Mouse (Mus musculus): ENCODE measurements around the gene Pde4b. TPM values are rescaled to one million over a fixed set of nuclear protein-coding genes. Genes with fewer than 3 reads are reported as not detected.

The Pde4b gene
- polyA plus RNA-seq, 1 experiment from 2014 or later = 32.1 TPM

- ATAC-seq = no peak
- Histone ChIP-seq H3K27me3 (replicated peaks; ENCODE audit: control insufficient read depth, insufficient read depth, low read length) (no peaks in the 10 kb centered on the region), H3K9me3 (ENCODE audit: control insufficient read depth, low read length) (no peaks in the 10 kb centered on the region), H3K9ac (replicated peaks; ENCODE audit: low read depth, low read length) (no peak overlapping the region), H3K4me2 (ENCODE audit: low read length) (no peak overlapping the region), H3K4me3 (replicated peaks; ENCODE audit: low read length) (no peak overlapping the region), H3K4me1 (replicated peaks; ENCODE audit: control insufficient read depth, insufficient read depth, low read length) (no peaks in the 10 kb centered on the region), H3K27ac (ENCODE audit: low read length) (no peak overlapping the region), H3K36me3 (ENCODE audit: control insufficient read depth, insufficient read depth) (no peaks in the 10 kb centered on the region)
- 63% methylated on average over 3 of the region's 3 CpGs for WGBS
Observed at GRCm38 (mm10) chr4:102456426-102456825, 369.1 kb downstream of the Pde4b start.

GRCm38 (mm10) chr4:102459216-102459999 lies 372.1 kb downstream of the Pde4b start:
- Histone ChIP-seq H3K27me3 (replicated peaks; ENCODE audit: control insufficient read depth, insufficient read depth, low read length) (no peaks in the 10 kb centered on the region), H3K4me3 (replicated peaks; ENCODE audit: low read length) (no peak overlapping the region), H3K27ac (ENCODE audit: low read length) (no peak overlapping the region), H3K4me2 (ENCODE audit: low read length) (no peak overlapping the region), H3K4me1 (replicated peaks; ENCODE audit: control insufficient read depth, insufficient read depth, low read length) (no peaks in the 10 kb centered on the region), H3K36me3 (ENCODE audit: control insufficient read depth, insufficient read depth) (no peaks in the 10 kb centered on the region), H3K9me3 (ENCODE audit: control insufficient read depth, low read length) (no peaks in the 10 kb centered on the region), H3K9ac (replicated peaks; ENCODE audit: low read depth, low read length) (no peak overlapping the region)
- no peak for ATAC-seq
- WGBS = 70% methylated on average over 5 of the region's 5 CpGs

- no peak overlapping the region for H3K4me3 ChIP-seq (replicated peaks; ENCODE audit: low read length)
- ATAC-seq = no peak
- H3K4me1 ChIP-seq (replicated peaks; ENCODE audit: control insufficient read depth, insufficient read depth, low read length) = no peaks in the 10 kb centered on the region
- H3K9me3 ChIP-seq (ENCODE audit: control insufficient read depth, low read length) = no peaks in the 10 kb centered on the region
- no peak overlapping the region for H3K27ac ChIP-seq (ENCODE audit: low read length)
- no peak overlapping the region for H3K9ac ChIP-seq (replicated peaks; ENCODE audit: low read depth, low read length)
- no peak overlapping the region for H3K4me2 ChIP-seq (ENCODE audit: low read length)
- 35% methylated on average over 3 of the region's 3 CpGs for WGBS
- H3K27me3 ChIP-seq (replicated peaks; ENCODE audit: control insufficient read depth, insufficient read depth, low read length) = no peaks in the 10 kb centered on the region
- no peaks in the 10 kb centered on the region for H3K36me3 ChIP-seq (ENCODE audit: control insufficient read depth, insufficient read depth)
Observed at GRCm38 (mm10) chr4:102478104-102478503, 390.8 kb downstream of the Pde4b start.

GRCm38 (mm10) chr4:102478860-102479259 lies 391.5 kb downstream of the Pde4b start:
- Histone ChIP-seq H3K4me3 (replicated peaks; ENCODE audit: low read length) (no peak overlapping the region), H3K36me3 (ENCODE audit: control insufficient read depth, insufficient read depth) (no peaks in the 10 kb centered on the region), H3K9me3 (ENCODE audit: control insufficient read depth, low read length) (no peaks in the 10 kb centered on the region), H3K4me2 (ENCODE audit: low read length) (no peak overlapping the region), H3K4me1 (replicated peaks; ENCODE audit: control insufficient read depth, insufficient read depth, low read length) (no peaks in the 10 kb centered on the region), H3K27ac (ENCODE audit: low read length) (no peak overlapping the region), H3K9ac (replicated peaks; ENCODE audit: low read depth, low read length) (no peak overlapping the region), H3K27me3 (replicated peaks; ENCODE audit: control insufficient read depth, insufficient read depth, low read length) (no peaks in the 10 kb centered on the region)
- WGBS = 89% methylated on average over 7 of the region's 7 CpGs
- ATAC-seq = no peak

GRCm38 (mm10) chr4:102480830-102481484 lies 393.6 kb downstream of the Pde4b start:
- no peak overlapping the region for H3K27ac ChIP-seq (ENCODE audit: low read length)

GRCm38 (mm10) chr4:102483354-102484018 lies 396.1 kb downstream of the Pde4b start:
- Histone ChIP-seq H3K27ac (ENCODE audit: low read length) (no peak overlapping the region), H3K4me1 (replicated peaks; ENCODE audit: control insufficient read depth, insufficient read depth, low read length) (peaks cover 19% of the 10 kb centered on the region), H3K36me3 (ENCODE audit: control insufficient read depth, insufficient read depth) (no peaks in the 10 kb centered on the region), H3K27me3 (replicated peaks; ENCODE audit: control insufficient read depth, insufficient read depth, low read length) (no peaks in the 10 kb centered on the region), H3K4me2 (ENCODE audit: low read length) (no peak overlapping the region), H3K9ac (replicated peaks; ENCODE audit: low read depth, low read length) (no peak overlapping the region), H3K4me3 (replicated peaks; ENCODE audit: low read length) (no peak overlapping the region), H3K9me3 (ENCODE audit: control insufficient read depth, low read length) (no peaks in the 10 kb centered on the region)
- 46% methylated on average over 7 of the region's 7 CpGs for WGBS
- no peak for ATAC-seq

More at GRCm38 (mm10) chr4:102480830-102481484, 393.6 kb downstream of the Pde4b start:
- no peaks in the 10 kb centered on the region for H3K27me3 ChIP-seq (replicated peaks; ENCODE audit: control insufficient read depth, insufficient read depth, low read length)
- 58% methylated on average over 6 of the region's 6 CpGs for WGBS
- no peaks in the 10 kb centered on the region for H3K9me3 ChIP-seq (ENCODE audit: control insufficient read depth, low read length)
- H3K9ac ChIP-seq (replicated peaks; ENCODE audit: low read depth, low read length) = no peak overlapping the region
- no peak overlapping the region for H3K4me3 ChIP-seq (replicated peaks; ENCODE audit: low read length)
- no peak overlapping the region for H3K4me2 ChIP-seq (ENCODE audit: low read length)
- H3K36me3 ChIP-seq (ENCODE audit: control insufficient read depth, insufficient read depth) = no peaks in the 10 kb centered on the region
- peak; percentile 44; the same call in 1 of the 2 replicates for ATAC-seq
- peaks cover 1% of the 10 kb centered on the region; the same call in 1 of the 2 replicates for H3K4me1 ChIP-seq (replicated peaks; ENCODE audit: control insufficient read depth, insufficient read depth, low read length)

GRCm38 (mm10) chr4:102484738-102485137 lies 397.4 kb downstream of the Pde4b start:
- no peak overlapping the region for H3K27ac ChIP-seq (ENCODE audit: low read length)
- no peak for ATAC-seq
- H3K4me3 ChIP-seq (replicated peaks; ENCODE audit: low read length) = no peak overlapping the region
- no peaks in the 10 kb centered on the region for H3K9me3 ChIP-seq (ENCODE audit: control insufficient read depth, low read length)
- H3K27me3 ChIP-seq (replicated peaks; ENCODE audit: control insufficient read depth, insufficient read depth, low read length) = no peaks in the 10 kb centered on the region
- H3K4me2 ChIP-seq (ENCODE audit: low read length) = no peak overlapping the region
- H3K36me3 ChIP-seq (ENCODE audit: control insufficient read depth, insufficient read depth) = no peaks in the 10 kb centered on the region
- no peak overlapping the region for H3K9ac ChIP-seq (replicated peaks; ENCODE audit: low read depth, low read length)
- peaks cover 19% of the 10 kb centered on the region for H3K4me1 ChIP-seq (replicated peaks; ENCODE audit: control insufficient read depth, insufficient read depth, low read length)
- 46% methylated on average over 2 of the region's 2 CpGs for WGBS

GRCm38 (mm10) chr4:102486134-102486920 lies 399.0 kb downstream of the Pde4b start:
- WGBS = 12% methylated on average over 4 of the region's 4 CpGs
- H3K4me3 ChIP-seq (replicated peaks; ENCODE audit: low read length) = no peak overlapping the region
- peak overlapping the region; percentile 50 for H3K27ac ChIP-seq (ENCODE audit: low read length)
- H3K36me3 ChIP-seq (ENCODE audit: control insufficient read depth, insufficient read depth) = no peaks in the 10 kb centered on the region
- H3K4me1 ChIP-seq (replicated peaks; ENCODE audit: control insufficient read depth, insufficient read depth, low read length) = peaks cover 20% of the 10 kb centered on the region
- H3K9me3 ChIP-seq (ENCODE audit: control insufficient read depth, low read length) = no peaks in the 10 kb centered on the region
- no peak overlapping the region for H3K4me2 ChIP-seq (ENCODE audit: low read length)
- H3K27me3 ChIP-seq (replicated peaks; ENCODE audit: control insufficient read depth, insufficient read depth, low read length) = no peaks in the 10 kb centered on the region
- no peak overlapping the region for H3K9ac ChIP-seq (replicated peaks; ENCODE audit: low read depth, low read length)
- peak; percentile 80 for ATAC-seq

- no peak overlapping the region for H3K4me3 ChIP-seq (replicated peaks; ENCODE audit: low read length)
- no peaks in the 10 kb centered on the region for H3K36me3 ChIP-seq (ENCODE audit: control insufficient read depth, insufficient read depth)
- H3K27ac ChIP-seq (ENCODE audit: low read length) = no peak overlapping the region; the same call in 1 of the 2 replicates
- peaks cover 22% of the 10 kb centered on the region for H3K4me1 ChIP-seq (replicated peaks; ENCODE audit: control insufficient read depth, insufficient read depth, low read length)
- ATAC-seq = no peak; the same call in 1 of the 2 replicates
- H3K9ac ChIP-seq (replicated peaks; ENCODE audit: low read depth, low read length) = no peak overlapping the region
- no peaks in the 10 kb centered on the region for H3K9me3 ChIP-seq (ENCODE audit: control insufficient read depth, low read length)
- no peak overlapping the region for H3K4me2 ChIP-seq (ENCODE audit: low read length)
- H3K27me3 ChIP-seq (replicated peaks; ENCODE audit: control insufficient read depth, insufficient read depth, low read length) = no peaks in the 10 kb centered on the region
- WGBS = 36% methylated on average over 3 of the region's 3 CpGs
Observed at GRCm38 (mm10) chr4:102486921-102487240, 399.5 kb downstream of the Pde4b start.
